Mouse (Mus musculus): ENCODE measurements at regions not wholly inside any gene's neighbourhood (a gene's known extent, or its start where the extent isn't known, plus 50 kb on each side); places are given as distances from the start of the nearest gene placed in this dataset.

DNA sequence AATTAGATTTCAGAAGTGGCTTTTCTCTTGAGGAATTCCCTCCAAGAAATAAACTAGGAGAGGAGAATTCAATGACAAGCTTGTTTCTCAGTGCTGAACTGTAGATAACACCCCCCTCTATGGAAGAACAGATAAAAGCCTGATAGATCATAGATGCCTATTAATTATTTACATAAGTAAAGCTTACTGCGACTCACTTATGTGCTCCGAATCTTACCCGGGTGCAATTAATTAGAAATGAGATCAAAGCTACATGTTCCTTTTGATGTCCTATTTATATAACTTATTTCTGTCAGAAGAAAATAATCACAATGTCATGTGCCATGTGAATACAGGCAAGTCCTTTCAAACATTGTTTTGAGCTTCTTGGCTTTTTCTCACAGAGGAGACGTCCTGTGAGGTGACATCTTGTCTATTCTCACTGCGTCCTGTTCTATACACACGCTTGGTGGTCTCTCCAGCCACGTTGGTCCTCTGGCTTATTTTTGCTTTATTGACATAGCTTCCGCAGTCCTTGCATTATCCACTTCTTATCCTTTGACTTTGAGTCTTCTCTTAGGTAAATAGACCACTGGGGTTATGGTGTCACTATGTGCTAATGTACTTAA is 50.7 kb upstream of the Fat1 start:
- no peak overlapping the region for H3K4me3 ChIP-seq (ENCODE audit: low read depth, low read length)
- no peaks in the 10 kb centered on the region for H3K27me3 ChIP-seq (ENCODE audit: control insufficient read depth, insufficient read depth, low read depth, low read length)
- no peaks in the 10 kb centered on the region for H3K36me3 ChIP-seq (ENCODE audit: control insufficient read depth, insufficient read depth)
- H3K9ac ChIP-seq (ENCODE audit: low read depth, low read length): no peak overlapping the region
- no peak overlapping the region for H3K27ac ChIP-seq (ENCODE audit: low read length)
- H3K4me1 ChIP-seq (ENCODE audit: control insufficient read depth, low read depth, low read length): no peaks in the 10 kb centered on the region
- H3K4me2 ChIP-seq (ENCODE audit: low read depth, low read length): no peak overlapping the region
- no peaks in the 10 kb centered on the region for H3K9me3 ChIP-seq (replicated peaks; ENCODE audit: control insufficient read depth, low read length)
- ATAC-seq (ENCODE audit: low read depth): no peak
- WGBS (ENCODE audit: insufficient replicate concordance): 60% methylated on average over 8 of the region's 8 CpGs
